Comparison of ENCODE assay signal across 27 mouse cellular contexts in the genomic region with DNA sequence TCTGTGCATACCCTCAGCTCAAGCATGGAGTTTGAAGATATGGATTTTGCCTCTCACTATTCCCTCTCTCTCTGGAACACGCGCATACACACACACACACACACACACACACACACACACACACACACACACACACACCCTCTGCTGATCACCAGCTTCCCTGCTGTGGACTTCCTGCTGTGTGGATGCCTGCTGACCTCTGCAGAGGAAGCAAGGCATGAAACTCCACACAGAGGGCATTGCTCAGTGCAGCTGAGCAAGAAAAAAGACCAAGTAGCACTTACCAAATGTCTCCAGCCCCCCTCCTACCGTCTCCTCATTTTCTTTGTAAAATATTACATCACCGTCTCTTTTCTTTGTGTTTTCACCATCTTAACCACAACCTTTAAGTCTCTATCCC.
DNase-seq lines count a peak whose midpoint lies in the region; ATAC-seq lines count a peak whose summit lies in the region.
"Had no signal": no experiment of that assay in that cellular context is flagged by ENCODE, and none has a peak within 500 bp of the region (broad histone marks: within the 10 kb centered on the region; RNA-seq: fewer than 3 reads in every experiment).

No protein-coding gene starts in this region.

- no peaks in the 10 kb centered on the region for H3K9me3 ChIP-seq in intestine, embryonic 15.5 days
- H3K9me3 ChIP-seq: heart, embryonic 15.5 days; hindbrain, embryonic 15.5 days; kidney, embryonic 15.5 days; limb, embryonic 13.5 days; liver, embryonic 13.5 days; midbrain, embryonic 10.5 days had no signal

- H3K27me3 ChIP-seq in intestine, embryonic 15.5 days (replicated peaks) = no peaks in the 10 kb centered on the region
- H3K27me3 ChIP-seq: heart, embryonic 15.5 days; hindbrain, embryonic 15.5 days; kidney, embryonic 15.5 days; limb, embryonic 13.5 days; liver, embryonic 13.5 days had no signal

- 58% methylated on average over 4 of the region's 4 CpGs for WGBS in intestine, embryonic 15.5 days

- no peak overlapping the region for H3K4me2 ChIP-seq in intestine, embryonic 15.5 days (replicated peaks)
- H3K4me2 ChIP-seq: heart, embryonic 15.5 days; hindbrain, embryonic 15.5 days; kidney, embryonic 15.5 days; limb, embryonic 13.5 days; liver, embryonic 13.5 days had no signal

- H3K4me1 ChIP-seq in intestine, embryonic 15.5 days (replicated peaks) = no peaks in the 10 kb centered on the region
- H3K4me1 ChIP-seq: heart, embryonic 15.5 days; liver, embryonic 13.5 days had no signal

- peak; percentile 9 to 29 for DNase-seq in cerebellum, postnatal 10 days
- peak; percentile 46 for DNase-seq in kidney, postnatal 10 days
- DNase-seq in kidney, adult 9 months = no peak
- DNase-seq in 416B (ENCODE audit: low read depth) = peak; percentile 4
- DNase-seq in adrenal gland, postnatal 36 days = no peak
- DNase-seq: adrenal gland, postnatal 25 days; cerebellum, adult 2 months; cerebellum, postnatal 36 days; gastrocnemius, postnatal 36 days; heart, postnatal 4 days; liver, embryonic 13.5 days; lung, adult 2 months; lung, postnatal 36 days; right cerebral cortex, adult 18-20 months; right cerebral cortex, postnatal 4 days; thymus, postnatal 14 days had no signal

- no peak overlapping the region for H3K4me3 ChIP-seq in intestine, embryonic 15.5 days (replicated peaks)
- H3K4me3 ChIP-seq: heart, embryonic 15.5 days; hindbrain, embryonic 15.5 days; kidney, embryonic 15.5 days; layer of hippocampus, adult 2 months; limb, embryonic 13.5 days; liver, embryonic 13.5 days; midbrain, embryonic 10.5 days had no signal

- H3K27ac ChIP-seq in intestine, embryonic 15.5 days = no peak overlapping the region
- H3K27ac ChIP-seq: heart, embryonic 15.5 days; hindbrain, embryonic 15.5 days; kidney, embryonic 15.5 days; layer of hippocampus, adult 2 months; limb, embryonic 13.5 days; liver, embryonic 13.5 days; midbrain, embryonic 10.5 days had no signal

- H3K36me3 ChIP-seq in intestine, embryonic 15.5 days = no peaks in the 10 kb centered on the region
- H3K36me3 ChIP-seq: heart, embryonic 15.5 days; hindbrain, embryonic 15.5 days; kidney, embryonic 15.5 days; limb, embryonic 13.5 days; liver, embryonic 13.5 days; midbrain, embryonic 10.5 days had no signal

- ATAC-seq in cerebellum, adult (ENCODE audit: insufficient number of reproducible peaks, low FRiP score, low TSS enrichment) = no peak
- ATAC-seq in granulocyte monocyte progenitor cell, adult 5-6 weeks (replicated peaks; ENCODE audit: poor library complexity, severe bottlenecking) = peak; percentile 87
- ATAC-seq in intestine, embryonic 15.5 days = no peak
- ATAC-seq: intestine, embryonic 16.5 days; midbrain, embryonic 16.5 days had no signal

- no peak overlapping the region for H3K9ac ChIP-seq in intestine, embryonic 15.5 days
- H3K9ac ChIP-seq: heart, embryonic 15.5 days; hindbrain, embryonic 15.5 days; kidney, embryonic 15.5 days; limb, embryonic 13.5 days; liver, embryonic 13.5 days had no signal

Comparison
In these comparisons a context has a peak if more than half of its experiments do, and no peak if none do; other contexts are left out.
1. DNase-seq: peak in cerebellum, postnatal 10 days (2 of 2), kidney, postnatal 10 days (single experiment) and 416B (single experiment); none in kidney, adult 9 months (single experiment) and adrenal gland, postnatal 36 days (0 of 2).